Mouse (Mus musculus) E14TG2a.4 (cell line): Measurements from ENCODE around the gene Wdr38.

Experiments
- H3K27me3 ChIP-seq: 2 replicates; pipeline ENCODE4 v1.6.1; 2014; ENCODE audit warnings: low read length, control low read depth; ENCODE audit not compliant: insufficient read depth
- H3K36me3 ChIP-seq: 2 replicates; pipeline ENCODE4 v1.6.1; 2014; ENCODE audit warnings: low read length, control low read depth; ENCODE audit not compliant: insufficient read depth
- H3K4me1 ChIP-seq: replicated peaks from 2 replicates; pipeline ENCODE4 v1.6.1; 2014; ENCODE audit warnings: low read depth, low read length, control low read depth
- H3K4me3 ChIP-seq: replicated peaks from 2 replicates; pipeline ENCODE4 v1.5.1; 2014; ENCODE audit warnings: mild to moderate bottlenecking, low read length
- H3K9me3 ChIP-seq: 2 replicates; pipeline ENCODE4 v1.6.1; 2014; ENCODE audit warnings: low read length, control low read depth
- CTCF ChIP-seq: conservative IDR thresholded peaks from 2 replicates; pipeline ENCODE4 v1.5.1; 2014; ENCODE audit warnings: low read length
- NANOG ChIP-seq: IDR thresholded peaks from 2 replicates; pipeline ENCODE4 v1.6.1; 2014; ENCODE audit warnings: borderline replicate concordance, low read length, mixed read lengths
- POU5F1 ChIP-seq: IDR thresholded peaks from 2 replicates; pipeline ENCODE4 v1.6.1; 2014; ENCODE audit warnings: low read length, borderline replicate concordance

The Wdr38 gene

DNA sequence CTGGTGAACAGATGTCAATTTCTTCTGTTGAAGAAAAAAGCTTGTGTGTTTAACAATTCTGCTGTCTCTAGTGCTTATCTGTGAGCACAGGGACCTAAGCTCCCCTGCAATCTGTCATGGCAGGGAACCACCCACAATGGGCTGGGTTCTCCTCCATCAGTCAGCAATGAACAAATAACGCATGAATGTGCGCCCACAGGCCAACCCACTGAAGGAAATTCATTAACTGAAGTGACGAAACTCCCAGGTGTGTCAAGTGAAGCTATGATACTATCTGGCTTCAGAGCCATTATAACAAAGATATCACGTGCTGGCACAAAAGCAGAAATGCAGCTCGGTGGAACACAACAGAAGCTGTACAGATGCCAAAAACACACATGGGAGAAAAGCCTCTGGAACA, 27.2 kb upstream of the Wdr38 start:
- Histone ChIP-seq H3K4me1 (peaks cover 12% of the 10 kb centered on the region), H3K4me3 (no peak overlapping the region), H3K36me3 (no peaks in the 10 kb centered on the region), H3K9me3 (no peaks in the 10 kb centered on the region), H3K27me3 (no peaks in the 10 kb centered on the region; the same call in 1 of the 2 replicates)
- no peak for TF ChIP-seq NANOG
- TF ChIP-seq CTCF, result no peak
- TF ChIP-seq POU5F1, result no peak

GRCm38 (mm10) chr2:38973223-38973622, 24.1 kb upstream of the Wdr38 start:
- TF ChIP-seq POU5F1, result no peak
- TF ChIP-seq CTCF, result no peak
- no peak for TF ChIP-seq NANOG
- no peaks in the 10 kb centered on the region for H3K36me3 ChIP-seq
- H3K9me3 ChIP-seq, result no peaks in the 10 kb centered on the region
- no peak overlapping the region for H3K4me3 ChIP-seq
- H3K27me3 ChIP-seq, result peaks cover 23% of the 10 kb centered on the region
- H3K4me1 ChIP-seq, result peaks cover 29% of the 10 kb centered on the region

DNA sequence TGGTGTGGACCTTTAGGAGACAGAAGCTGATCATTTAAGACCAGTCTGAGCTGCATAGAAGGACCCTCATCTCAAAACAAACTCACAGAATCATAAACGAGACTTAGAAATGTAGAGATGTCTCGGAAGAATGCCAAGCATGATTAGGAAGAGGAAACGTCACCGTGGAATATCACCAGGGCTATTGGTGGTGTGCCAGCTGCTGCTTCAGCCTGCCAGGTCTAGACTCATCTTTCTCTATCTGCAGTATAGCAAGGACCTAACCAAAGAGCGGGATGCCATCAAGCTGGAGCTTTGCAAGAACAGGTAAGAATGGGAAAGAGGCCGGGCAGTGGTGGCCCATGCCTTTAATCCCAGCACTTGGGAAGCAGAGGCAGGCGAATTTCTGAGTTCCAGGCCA, 23.6 kb upstream of the Wdr38 start:
- Histone ChIP-seq H3K4me1 (peaks cover 29% of the 10 kb centered on the region), H3K9me3 (no peaks in the 10 kb centered on the region), H3K36me3 (no peaks in the 10 kb centered on the region), H3K27me3 (peaks cover 25% of the 10 kb centered on the region), H3K4me3 (no peak overlapping the region)
- no peak for TF ChIP-seq CTCF
- no peak for TF ChIP-seq POU5F1
- TF ChIP-seq NANOG, result no peak

GRCm38 (mm10) chr2:38974171-38974570, 23.1 kb upstream of the Wdr38 start:
- Histone ChIP-seq H3K27me3 (peaks cover 25% of the 10 kb centered on the region), H3K4me3 (no peak overlapping the region), H3K4me1 (peaks cover 29% of the 10 kb centered on the region), H3K9me3 (no peaks in the 10 kb centered on the region), H3K36me3 (no peaks in the 10 kb centered on the region)
- TF ChIP-seq NANOG (no peak), POU5F1 (no peak), CTCF (no peak)

- Histone ChIP-seq H3K36me3 (no peaks in the 10 kb centered on the region), H3K27me3 (peaks cover 32% of the 10 kb centered on the region), H3K9me3 (no peaks in the 10 kb centered on the region), H3K4me3 (peak overlapping the region; percentile 69), H3K4me1 (peaks cover 29% of the 10 kb centered on the region)
- TF ChIP-seq CTCF (no peak), POU5F1 (no peak), NANOG (no peak)
Measured at GRCm38 (mm10) chr2:38975181-38975580, 22.1 kb upstream of the Wdr38 start.

- Histone ChIP-seq H3K4me1 (peaks cover 33% of the 10 kb centered on the region), H3K27me3 (peaks cover 32% of the 10 kb centered on the region), H3K9me3 (no peaks in the 10 kb centered on the region), H3K4me3 (peak overlapping the region; percentile 69), H3K36me3 (no peaks in the 10 kb centered on the region)
- no peak for TF ChIP-seq POU5F1
- TF ChIP-seq CTCF, result no peak
- no peak for TF ChIP-seq NANOG
Measured at GRCm38 (mm10) chr2:38975941-38976805, 21.1 kb upstream of the Wdr38 start.

DNA sequence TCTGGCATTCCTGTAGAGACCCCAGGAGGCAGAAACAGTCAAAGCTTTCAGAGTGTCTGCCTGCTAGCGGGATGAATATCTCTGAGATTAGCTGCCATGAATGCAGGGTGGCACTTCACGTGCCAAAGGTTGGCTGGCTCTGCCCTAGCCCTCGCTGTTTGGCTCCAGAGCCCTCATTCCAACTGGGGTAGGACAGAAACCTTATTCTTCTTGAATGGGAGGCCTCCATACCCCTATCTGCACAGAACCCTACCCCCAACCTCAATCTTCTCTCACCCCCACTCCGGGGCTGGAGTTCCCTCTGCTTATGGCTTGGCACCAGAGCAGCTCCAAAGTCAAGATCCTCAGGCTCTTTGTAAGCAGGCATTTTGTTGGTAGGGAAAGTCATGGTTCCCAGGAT, 19.4 kb upstream of the Wdr38 start:
- no peak for TF ChIP-seq POU5F1
- no peak for TF ChIP-seq CTCF
- no peak for TF ChIP-seq NANOG
- Histone ChIP-seq H3K27me3 (peaks cover 32% of the 10 kb centered on the region), H3K4me1 (peaks cover 38% of the 10 kb centered on the region), H3K4me3 (no peak overlapping the region), H3K36me3 (no peaks in the 10 kb centered on the region), H3K9me3 (no peaks in the 10 kb centered on the region)

GRCm38 (mm10) chr2:38983456-38983855, 13.8 kb upstream of the Wdr38 start:
- Histone ChIP-seq H3K4me1 (peaks cover 35% of the 10 kb centered on the region), H3K27me3 (peaks cover 7% of the 10 kb centered on the region), H3K36me3 (no peaks in the 10 kb centered on the region), H3K4me3 (no peak overlapping the region), H3K9me3 (peaks cover 12% of the 10 kb centered on the region)
- TF ChIP-seq POU5F1 (no peak), CTCF (peak; percentile 76), NANOG (no peak)
